Mouse (Mus musculus) layer of hippocampus, adult 2 months (tissue): ENCODE results near the gene Grk3. TPM values are rescaled to one million over a fixed set of nuclear protein-coding genes. Genes with fewer than 3 reads are reported as not detected.

ENCODE experiments used
- DNase-seq, 2 experiments: peaks; one replicate each; pipeline ENCODE4 v3.0.0; 2022; ENCODE audit warnings: low spot score in 2 of 2
- H3K27ac ChIP-seq: fragments of 200-600 bp; 2 replicates; pipeline ENCODE4 v1.8.1; 2022
- H3K4me3 ChIP-seq: fragments of 200-600 bp; 2 replicates; pipeline ENCODE4 v1.8.1; 2022; ENCODE audit warnings: mild to moderate bottlenecking
- CTCF ChIP-seq: fragments of 200-600 bp; conservative IDR thresholded peaks from 2 replicates; pipeline ENCODE4 v1.8.1; 2022; ENCODE audit warnings: antibody characterized with exemption, mild to moderate bottlenecking, moderate library complexity
- total RNA-seq, 2 experiments: library from RNA; stranded (reverse); gene quantifications; 2 replicates each; pipeline ENCODE4 v1.2.3; 2021

The Grk3 gene
- total RNA-seq, 2 experiments from 2014 or later = 80.3 to 84.6 TPM

DNA sequence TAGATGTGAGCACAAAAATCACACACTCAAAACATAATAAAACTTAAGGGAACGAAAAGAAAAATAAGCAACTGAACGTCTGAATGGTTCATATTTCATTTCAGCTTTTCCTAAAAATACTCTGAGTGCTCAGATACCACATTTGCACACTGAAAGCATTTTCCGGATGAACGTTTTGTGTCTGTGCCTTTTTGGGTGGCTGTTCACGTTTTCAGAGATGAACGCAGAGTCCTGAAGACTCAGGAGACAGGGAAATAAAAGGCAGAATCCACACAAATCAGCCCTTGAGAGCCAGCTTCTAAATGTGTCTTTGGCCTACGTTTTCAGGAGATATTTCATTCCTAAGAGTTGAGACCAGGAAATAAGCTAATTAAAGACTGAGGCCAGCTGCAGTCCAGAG lies 69.7 kb downstream of the Grk3 start:
- Histone ChIP-seq H3K4me3 (no peak overlapping the region), H3K27ac (no peak overlapping the region; the same call in 1 of the 2 replicates)
- no peak for DNase-seq
- no peak for TF ChIP-seq CTCF

DNA sequence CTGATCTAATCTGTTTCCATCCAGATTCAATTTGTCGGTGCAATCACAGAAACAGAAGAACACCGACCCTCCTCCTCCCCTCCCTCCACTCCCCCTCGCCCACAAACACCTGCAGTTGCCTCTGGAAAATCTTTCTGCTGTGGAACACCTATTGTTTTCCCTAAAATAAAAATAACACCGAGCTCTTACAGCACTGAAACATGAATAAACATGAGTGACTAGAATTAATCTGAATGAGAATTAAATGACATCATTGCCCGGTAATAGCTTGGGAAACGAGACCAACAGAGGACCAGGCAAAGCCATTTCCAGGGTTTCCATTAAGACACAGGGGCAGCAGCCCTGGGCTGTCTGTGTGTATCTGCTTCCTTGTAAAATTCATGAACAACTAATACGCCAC lies 73.3 kb downstream of the Grk3 start:
- Histone ChIP-seq H3K4me3 (no peak overlapping the region), H3K27ac (no peak overlapping the region)
- TF ChIP-seq CTCF = no peak
- DNase-seq = no peak

DNA sequence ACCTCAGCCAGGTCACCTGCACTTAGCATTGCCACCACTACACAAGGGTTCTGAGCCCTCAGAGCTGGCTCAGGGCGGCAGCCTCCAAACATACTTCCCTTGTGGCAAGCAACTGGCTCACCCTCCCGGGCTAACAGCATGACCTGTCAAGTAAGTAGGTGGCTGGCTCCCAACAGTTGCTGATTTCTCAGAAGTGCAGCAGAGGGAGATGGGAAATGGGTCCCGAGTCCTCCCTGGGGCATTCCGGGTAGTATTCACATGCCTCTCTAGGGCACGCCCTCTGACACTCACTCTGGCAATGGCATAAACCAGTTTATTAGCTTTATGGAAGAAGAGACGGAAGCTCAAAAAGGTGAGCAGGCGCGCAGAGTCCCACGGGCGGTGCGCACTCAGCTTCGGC lies 74.6 kb downstream of the Grk3 start:
- TF ChIP-seq CTCF = no peak
- no peak overlapping the region for H3K27ac ChIP-seq

DNA sequence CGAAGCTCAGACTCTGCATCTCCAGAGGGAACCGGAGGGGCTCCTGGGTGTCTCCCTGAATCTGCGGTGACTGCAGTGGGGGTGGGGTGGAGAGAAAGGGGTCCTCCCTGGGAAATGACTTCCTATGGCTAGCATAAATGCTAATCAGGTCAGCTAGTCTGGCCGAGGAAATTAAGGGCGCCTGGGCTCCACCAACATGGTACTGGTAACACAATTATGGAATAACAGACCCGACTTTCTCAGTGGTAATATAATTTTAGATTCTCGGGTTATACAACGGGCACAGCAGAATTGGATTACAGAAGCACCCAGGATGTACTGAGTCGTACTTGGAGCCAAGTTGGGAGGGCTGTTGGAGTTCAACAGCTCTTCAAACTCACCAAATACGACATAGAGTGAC lies 79.0 kb downstream of the Grk3 start:
- TF ChIP-seq CTCF = no peak
- DNase-seq = no peak
- Histone ChIP-seq H3K27ac (peak overlapping the region; percentile 36; the same call in 1 of the 2 replicates), H3K4me3 (no peak overlapping the region)

More for the DNA sequence above, 74.6 kb downstream of the Grk3 start:
- no peak overlapping the region for H3K4me3 ChIP-seq
- no peak for DNase-seq

DNA sequence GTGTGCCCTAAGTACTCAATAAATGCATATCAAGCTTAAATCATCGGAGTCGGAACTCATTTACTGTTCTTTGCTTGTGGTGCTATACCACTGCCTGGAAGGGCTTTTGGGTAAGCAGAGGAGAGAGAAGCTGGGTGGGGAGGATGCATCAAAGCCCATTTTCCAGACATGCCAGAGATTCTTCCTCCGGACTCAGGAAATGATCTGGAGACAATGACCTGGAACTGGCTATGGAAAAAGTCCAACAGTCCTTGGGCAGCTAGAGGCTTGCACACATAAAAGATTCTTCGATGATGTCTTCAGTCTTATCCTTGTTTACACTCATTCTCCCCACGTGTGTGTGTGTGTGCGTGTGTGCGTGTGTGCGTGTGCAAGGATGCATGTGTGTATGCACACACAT lies 80.2 kb downstream of the Grk3 start:
- H3K27ac ChIP-seq = no peak overlapping the region
- no peak for TF ChIP-seq CTCF
- DNase-seq = no peak
- no peak overlapping the region for H3K4me3 ChIP-seq

DNA sequence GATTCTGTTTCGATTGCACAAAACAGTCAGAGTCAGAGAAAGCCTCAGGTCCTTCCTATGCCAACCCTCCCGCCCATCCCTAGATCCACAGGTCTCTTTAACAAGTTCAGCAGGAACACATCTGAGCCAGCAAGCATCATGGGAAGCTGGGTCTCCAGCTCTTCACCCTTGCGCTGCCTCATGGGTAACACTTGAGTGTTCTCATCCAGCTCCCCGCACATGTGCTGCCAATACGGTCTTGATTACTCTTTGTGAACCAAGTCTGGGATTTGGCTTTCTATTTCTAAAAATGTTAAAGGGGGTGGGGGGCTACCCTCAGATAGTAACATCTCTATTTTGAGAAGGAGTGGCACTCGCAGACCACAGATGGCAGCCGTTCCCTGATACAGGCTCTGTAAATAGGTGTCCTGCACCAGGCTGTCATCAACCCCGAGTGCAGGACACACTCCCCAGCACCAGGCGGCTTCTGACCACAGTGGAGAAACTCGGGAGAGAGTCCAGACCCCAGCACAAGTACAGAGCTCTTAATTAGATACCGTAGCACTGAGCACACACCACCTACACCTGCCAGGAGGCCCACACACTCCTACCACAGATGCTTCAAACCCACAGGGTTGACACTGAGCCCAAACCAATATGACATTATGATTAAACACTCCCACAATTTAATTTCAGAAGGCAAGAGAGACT lies 82.6 kb downstream of the Grk3 start:
- Histone ChIP-seq H3K4me3 (no peak overlapping the region), H3K27ac (peak overlapping the region; percentile 83)
- DNase-seq = peak; percentile 66 to 71
- peak; percentile 48 for TF ChIP-seq CTCF

DNA sequence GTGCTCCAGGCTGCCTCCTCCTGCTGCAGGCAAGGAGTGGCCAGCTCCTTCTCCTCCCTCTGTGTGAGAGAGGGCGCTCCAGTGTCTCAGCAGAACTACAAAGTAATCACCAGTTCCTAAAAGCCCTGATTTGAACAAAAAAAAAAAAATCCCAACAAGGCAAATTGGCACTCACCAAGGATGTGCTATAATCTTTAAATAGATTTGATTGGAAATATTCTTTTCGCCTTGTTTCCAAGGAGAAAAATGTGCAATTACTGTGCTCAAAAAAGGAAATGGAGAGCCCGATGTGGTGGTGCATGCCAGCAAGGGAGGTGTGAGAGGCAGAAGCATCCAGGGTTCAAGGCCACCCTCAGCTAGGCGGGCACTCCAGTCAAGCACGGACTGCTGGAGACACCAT lies 83.7 kb downstream of the Grk3 start:
- no peak for TF ChIP-seq CTCF
- peak overlapping the region; percentile 83 for H3K27ac ChIP-seq
- DNase-seq = no peak
- H3K4me3 ChIP-seq = no peak overlapping the region

DNA sequence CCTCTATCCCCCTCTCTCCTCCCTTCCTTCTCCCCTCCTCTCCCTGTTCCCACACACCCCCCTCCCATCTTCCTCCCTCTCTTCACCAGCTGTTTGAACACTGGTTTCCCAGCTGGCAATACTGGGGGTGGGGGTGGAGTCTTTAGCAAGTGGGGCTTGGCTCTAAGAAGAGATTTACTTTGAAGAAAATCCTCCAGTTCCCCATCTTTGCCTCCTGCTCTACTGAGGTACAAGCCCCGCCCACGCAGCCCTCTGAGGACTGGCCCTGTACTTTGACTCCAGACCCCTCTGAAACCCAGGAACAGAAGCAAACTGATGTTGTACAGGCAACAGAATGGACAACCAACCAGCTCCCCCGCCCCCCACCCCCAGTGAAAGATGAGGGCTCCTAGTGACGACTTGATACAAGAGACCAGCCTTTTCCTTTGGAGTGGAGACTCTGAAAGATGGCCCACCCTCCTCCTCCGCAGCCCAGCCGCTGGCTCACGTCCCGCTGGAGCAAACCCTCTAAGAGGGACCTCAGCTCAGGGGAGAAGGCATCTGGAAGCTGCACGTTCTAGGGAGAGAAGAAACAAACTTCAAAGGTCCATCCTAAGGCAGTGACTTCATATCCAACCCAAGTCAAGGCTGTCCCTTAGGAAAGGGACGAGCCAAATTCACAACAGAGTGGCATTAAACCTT lies 87.2 kb downstream of the Grk3 start:
- no peak for TF ChIP-seq CTCF
- H3K4me3 ChIP-seq = no peak overlapping the region
- no peak for DNase-seq
- peak overlapping the region; percentile 82; the same call in 1 of the 2 replicates for H3K27ac ChIP-seq

DNA sequence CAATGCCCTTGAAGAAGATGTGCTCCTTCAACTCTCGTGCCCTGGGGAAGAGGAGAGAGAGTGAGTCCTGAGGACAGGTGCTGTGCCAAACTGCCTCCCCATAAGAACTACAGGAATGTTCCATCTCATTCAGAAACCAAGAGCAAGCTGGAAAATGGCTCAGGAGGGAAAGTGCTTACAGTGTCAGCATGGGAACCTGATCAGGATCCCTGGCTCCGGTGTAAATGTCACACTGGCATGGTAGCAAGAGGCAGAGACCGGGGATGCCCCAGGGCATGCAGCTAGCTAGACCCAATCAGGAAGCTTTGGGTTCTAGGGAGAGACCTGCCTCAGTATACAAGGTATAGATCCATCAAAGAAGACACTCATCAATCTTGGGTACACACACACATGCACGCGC lies 90.2 kb downstream of the Grk3 start:
- DNase-seq = no peak
- Histone ChIP-seq H3K27ac (no peak overlapping the region), H3K4me3 (no peak overlapping the region)
- TF ChIP-seq CTCF = no peak

DNA sequence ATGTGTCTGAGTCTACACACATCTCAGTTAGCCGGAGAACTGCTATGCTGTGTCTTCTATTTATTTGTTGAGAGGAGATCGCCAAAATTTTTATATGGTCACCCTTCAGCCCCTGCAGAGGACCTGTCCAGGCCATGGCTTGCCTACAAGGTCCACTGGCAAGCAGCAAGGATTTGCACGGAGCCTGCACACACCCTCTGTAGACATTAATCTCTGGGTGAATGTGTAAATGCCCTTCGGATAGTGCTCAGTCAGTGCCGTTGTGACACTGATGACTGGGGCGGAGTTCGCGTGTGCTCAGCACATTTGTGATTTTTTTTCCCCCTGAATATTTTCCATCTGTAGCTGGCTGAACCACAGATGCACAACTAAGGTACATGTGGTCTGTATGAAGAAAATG lies 90.8 kb downstream of the Grk3 start:
- TF ChIP-seq CTCF = no peak
- DNase-seq = no peak
- Histone ChIP-seq H3K4me3 (no peak overlapping the region), H3K27ac (no peak overlapping the region)

DNA sequence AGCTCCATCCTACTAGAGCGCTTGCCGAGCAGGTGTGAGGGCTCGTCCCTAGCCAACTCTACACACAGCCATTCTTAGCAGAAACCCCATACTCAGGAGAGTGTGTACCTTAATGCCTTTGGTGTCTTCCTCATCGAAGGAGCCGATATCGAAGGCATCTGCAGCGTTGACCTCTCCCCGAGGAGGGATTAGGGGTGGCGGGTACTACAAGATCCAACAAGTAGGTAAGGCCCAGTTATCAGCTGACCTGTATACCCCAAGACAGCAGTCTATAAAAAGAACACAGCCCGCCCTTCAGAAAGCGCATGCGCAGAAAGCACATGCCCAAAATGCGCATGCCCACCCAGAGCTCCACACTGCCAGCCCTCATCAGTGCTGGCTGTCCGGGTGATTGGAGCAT lies 91.8 kb downstream of the Grk3 start:
- no peak overlapping the region for H3K4me3 ChIP-seq
- TF ChIP-seq CTCF = no peak
- no peak overlapping the region for H3K27ac ChIP-seq
- DNase-seq = no peak

DNA sequence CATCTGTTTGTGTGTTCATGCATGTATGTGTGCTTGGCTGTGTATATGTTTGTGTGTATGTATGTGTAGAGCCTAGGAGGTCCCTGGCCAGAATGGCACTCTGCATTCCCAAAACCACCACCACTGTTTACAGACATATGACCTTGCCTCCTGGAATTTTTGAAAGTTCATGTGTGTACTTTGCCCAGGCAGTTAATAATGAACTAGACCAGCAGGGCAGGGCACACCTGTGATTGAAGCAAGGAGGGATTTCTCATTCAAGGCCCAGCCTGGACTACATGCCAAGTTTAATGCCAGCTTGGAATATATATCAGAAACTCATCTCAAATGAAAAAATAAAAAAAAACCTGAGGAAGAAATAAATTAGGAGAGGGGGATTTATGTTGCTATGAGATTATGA lies 93.7 kb downstream of the Grk3 start:
- DNase-seq = no peak
- TF ChIP-seq CTCF = no peak
- Histone ChIP-seq H3K27ac (no peak overlapping the region), H3K4me3 (no peak overlapping the region)

DNA sequence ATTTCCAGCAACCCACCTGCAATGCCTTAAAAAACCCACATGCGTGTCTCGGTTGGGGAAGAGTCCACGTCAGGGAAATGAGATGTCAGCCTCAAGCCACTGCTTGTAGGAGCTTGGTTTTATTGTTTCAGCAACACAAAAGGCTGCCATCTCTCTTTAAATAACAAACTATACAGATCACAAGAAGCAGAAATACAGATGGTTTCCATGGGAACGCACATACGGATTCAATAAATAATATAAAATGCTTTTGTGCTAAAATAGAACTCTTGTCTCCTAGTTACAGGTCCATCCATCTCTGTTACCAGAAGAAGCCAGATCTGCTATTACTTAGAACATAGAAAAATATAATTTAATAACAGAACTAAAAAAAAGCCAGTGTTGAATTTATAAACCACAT lies 105.2 kb downstream of the Grk3 start:
- peak overlapping the region; percentile 79 for H3K27ac ChIP-seq
- no peak overlapping the region for H3K4me3 ChIP-seq
- no peak for DNase-seq
- no peak for TF ChIP-seq CTCF

DNA sequence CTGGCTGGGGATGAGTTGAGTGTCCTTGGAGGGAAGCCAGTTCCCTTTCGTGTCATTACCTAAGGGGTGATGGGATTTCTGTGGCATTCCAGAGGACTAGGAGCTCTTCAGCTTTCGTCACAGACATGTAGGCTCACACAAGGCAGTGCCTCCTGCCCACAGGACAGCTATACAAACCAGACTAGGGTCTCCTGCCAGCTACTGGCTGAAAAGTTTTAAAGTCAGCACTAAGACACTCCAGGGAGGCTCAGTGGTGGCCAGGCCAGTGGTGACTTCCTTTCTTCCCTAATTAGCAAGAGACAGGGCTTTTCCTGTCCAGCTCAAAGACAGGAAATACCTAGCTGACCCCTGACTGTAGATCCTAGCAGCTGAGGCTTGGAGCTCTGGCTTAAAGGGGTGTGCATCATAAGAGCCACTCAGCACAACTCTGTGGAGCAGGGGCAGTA lies 107.4 kb downstream of the Grk3 start:
- DNase-seq = no peak
- no peak overlapping the region for H3K4me3 ChIP-seq
- TF ChIP-seq CTCF = no peak
- H3K27ac ChIP-seq = no peak overlapping the region
